Mouse (Mus musculus) gonadal fat pad, adult 2 months (tissue): ENCODE measurements around the gene Zfp551. TPM values are rescaled to one million over a fixed set of nuclear protein-coding genes. Genes with fewer than 3 reads are reported as not detected.

Experiments
- DNase-seq: peaks from one replicate; pipeline ENCODE4 v3.0.0-alpha.2; 2012; ENCODE audit warnings: low read depth
- polyA plus RNA-seq: library from polyadenylated mRNA; depleted of rRNA; stranded (reverse); fragments of >200 nt; gene quantifications from 2 replicates; pipeline ENCODE4 v1.2.3, GENCODE M21; 2012; rRNA removed

Zfp551 gene
- 1.2 and 1.5 TPM in 2 replicates for polyA plus RNA-seq

GRCm38 (mm10) chr7:12422245-12422849, at the start of gene Zfp551:
Gene Zfp551, minus strand, starts transcription at chr7:12422751.
- peak; percentile 8 for DNase-seq

GRCm38 (mm10) chr7:12422855-12423254, 304 bp upstream of the Zfp551 start:
- DNase-seq: no peak

GRCm38 (mm10) chr7:12421741-12422140, 810 bp downstream of the Zfp551 start:
- no peak for DNase-seq

GRCm38 (mm10) chr7:12369173-12369572, 53.4 kb downstream of the Zfp551 start, which contains the start of gene Vmn1r84:
Gene Vmn1r84, minus strand, starts transcription at chr7:12369273.
- no peak for DNase-seq

Other genes with a start within 250 kb of the Zfp551 start
- gene Vmn1r80, start 233.5 kb downstream of the Zfp551 start, polyA plus RNA-seq: not detected in 2 replicates
- gene Vmn1r81, start 154.5 kb downstream of the Zfp551 start, polyA plus RNA-seq: not detected in 2 replicates
- not detected in 2 replicates for gene Vmn1r82, start 122.3 kb downstream of the Zfp551 start, polyA plus RNA-seq
- gene Vmn1r83, start 93.3 kb downstream of the Zfp551 start, polyA plus RNA-seq: not detected in 2 replicates
- not detected in 2 replicates for gene Vmn1r84, start 53.5 kb downstream of the Zfp551 start, polyA plus RNA-seq
- gene Zfp606, start 55.5 kb upstream of the Zfp551 start, polyA plus RNA-seq: 3.5 and 3.8 TPM in 2 replicates
- not detected in 2 replicates for gene 2900092C05Rik, start 89.8 kb upstream of the Zfp551 start, polyA plus RNA-seq
- not detected in 2 replicates for gene Vmn2r53, start 186.0 kb upstream of the Zfp551 start, polyA plus RNA-seq
- gene Vmn2r54, start 217.6 kb upstream of the Zfp551 start, polyA plus RNA-seq: not detected in 2 replicates